Mouse (Mus musculus) left cerebral cortex, adult 2 months (tissue): ENCODE data around the gene Lin7b. TPM values are rescaled to one million over a fixed set of nuclear protein-coding genes. Genes with fewer than 3 reads are reported as not detected.
A peak's percentile ranks its signal among the peaks of the same experiment; 100 is the strongest.
"Not testable (repeated sequence)": the region's sequence is repeated elsewhere in the genome, so short reads cannot be mapped to it uniquely, and the experiment has no call there.

Source experiments
- DNase-seq, 2 experiments: peaks; one replicate each; pipeline ENCODE4 v3.0.0; 2021 to 2022; ENCODE audit warnings: low spot score in 2 of 2, mixed read lengths in 1 of 2; ENCODE audit errors: extremely low spot score in 1 of 2
- H3K27ac ChIP-seq: fragments of 200-600 bp; 2 replicates; pipeline ENCODE4 v1.8.1; 2022
- H3K4me3 ChIP-seq: fragments of 200-600 bp; 2 replicates; pipeline ENCODE4 v1.8.1; 2022
- CTCF ChIP-seq: fragments of 200-600 bp; IDR thresholded peaks from 2 replicates; pipeline ENCODE4 v1.8.1; 2022; ENCODE audit warnings: antibody characterized with exemption, mild to moderate bottlenecking, moderate library complexity
- intact Hi-C: fragments of 180-260 bp; cut with DNase I; formaldehyde crosslinking; loops from one replicate; pipeline ENCODE4 v1.15.1; 2025
- total RNA-seq, 2 experiments: library from RNA; stranded (reverse); gene quantifications; 2 replicates each; pipeline ENCODE4 v1.2.3; 2021

Gene Lin7b
- total RNA-seq, 2 experiments from 2014 or later, result 156 to 178 TPM

DNA sequence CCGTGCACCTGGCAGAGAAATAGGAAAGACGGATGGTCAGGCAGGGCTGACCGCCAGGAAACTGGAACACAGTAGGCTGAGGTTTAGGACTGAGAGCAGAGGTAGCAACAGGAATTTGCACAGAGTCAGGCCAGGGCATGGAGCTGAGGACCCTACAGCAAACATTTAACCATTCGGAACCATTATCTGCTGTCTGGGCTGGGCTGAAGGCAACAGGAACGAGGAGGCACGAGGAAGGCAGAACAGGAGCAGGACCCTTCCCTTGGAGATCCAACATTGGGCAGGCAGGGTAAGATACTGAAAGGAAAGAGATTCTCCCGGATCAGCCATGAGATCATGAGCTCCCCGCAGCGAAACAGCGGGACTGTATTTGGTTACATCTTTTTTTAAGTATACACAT is 37.5 kb upstream of the Lin7b start:
- DNase-seq, result no peak
- Histone ChIP-seq H3K27ac (no peak overlapping the region), H3K4me3 (no peak overlapping the region)
- intact Hi-C loops, result no loop called here
- no peak for TF ChIP-seq CTCF

DNA sequence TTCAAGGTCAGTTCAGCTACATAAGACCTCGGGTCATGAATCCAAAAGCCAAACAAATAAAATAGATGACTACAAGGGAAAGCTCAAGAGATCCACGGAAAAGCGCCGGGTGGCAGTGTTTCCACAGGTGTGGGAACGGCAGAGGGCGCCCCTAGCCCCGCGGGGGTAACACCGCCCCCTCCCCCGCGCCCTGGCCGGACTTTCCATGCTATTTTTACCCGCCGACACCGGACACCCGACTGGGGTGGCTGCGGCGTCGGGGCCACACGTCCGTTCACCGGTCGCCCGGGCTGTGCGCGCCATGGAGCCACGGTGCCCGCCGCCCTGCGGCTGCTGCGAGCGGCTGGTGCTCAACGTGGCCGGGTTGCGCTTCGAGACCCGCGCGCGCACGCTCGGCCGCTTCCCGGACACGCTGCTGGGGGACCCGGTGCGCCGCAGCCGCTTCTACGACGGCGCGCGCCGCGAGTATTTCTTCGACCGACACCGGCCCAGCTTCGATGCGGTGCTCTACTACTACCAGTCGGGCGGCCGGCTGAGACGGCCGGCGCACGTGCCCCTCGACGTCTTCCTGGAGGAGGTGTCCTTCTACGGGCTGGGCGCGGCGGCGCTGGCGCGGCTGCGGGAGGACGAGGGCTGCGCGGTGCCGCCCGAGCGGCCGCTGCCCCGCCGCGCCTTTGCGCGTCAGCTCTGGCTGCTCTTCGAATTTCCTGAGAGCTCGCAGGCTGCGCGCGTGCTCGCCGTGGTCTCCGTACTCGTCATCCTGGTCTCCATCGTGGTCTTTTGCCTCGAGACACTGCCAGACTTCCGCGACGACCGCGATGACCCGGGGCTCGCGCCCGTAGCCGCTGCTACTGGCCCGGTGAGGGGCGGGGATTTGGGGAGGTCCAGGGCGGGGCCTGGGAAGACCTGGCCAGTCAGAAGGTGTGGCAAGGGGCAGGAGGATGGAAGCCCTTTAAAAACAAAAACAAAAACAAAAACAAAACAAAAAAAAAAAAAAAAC is 36.1 kb upstream of the Lin7b start:
- DNase-seq, result no peak
- intact Hi-C loops, result no loop called here
- no peak overlapping the region for H3K27ac ChIP-seq
- peak; percentile 12 for TF ChIP-seq CTCF
- no peak overlapping the region for H3K4me3 ChIP-seq

DNA sequence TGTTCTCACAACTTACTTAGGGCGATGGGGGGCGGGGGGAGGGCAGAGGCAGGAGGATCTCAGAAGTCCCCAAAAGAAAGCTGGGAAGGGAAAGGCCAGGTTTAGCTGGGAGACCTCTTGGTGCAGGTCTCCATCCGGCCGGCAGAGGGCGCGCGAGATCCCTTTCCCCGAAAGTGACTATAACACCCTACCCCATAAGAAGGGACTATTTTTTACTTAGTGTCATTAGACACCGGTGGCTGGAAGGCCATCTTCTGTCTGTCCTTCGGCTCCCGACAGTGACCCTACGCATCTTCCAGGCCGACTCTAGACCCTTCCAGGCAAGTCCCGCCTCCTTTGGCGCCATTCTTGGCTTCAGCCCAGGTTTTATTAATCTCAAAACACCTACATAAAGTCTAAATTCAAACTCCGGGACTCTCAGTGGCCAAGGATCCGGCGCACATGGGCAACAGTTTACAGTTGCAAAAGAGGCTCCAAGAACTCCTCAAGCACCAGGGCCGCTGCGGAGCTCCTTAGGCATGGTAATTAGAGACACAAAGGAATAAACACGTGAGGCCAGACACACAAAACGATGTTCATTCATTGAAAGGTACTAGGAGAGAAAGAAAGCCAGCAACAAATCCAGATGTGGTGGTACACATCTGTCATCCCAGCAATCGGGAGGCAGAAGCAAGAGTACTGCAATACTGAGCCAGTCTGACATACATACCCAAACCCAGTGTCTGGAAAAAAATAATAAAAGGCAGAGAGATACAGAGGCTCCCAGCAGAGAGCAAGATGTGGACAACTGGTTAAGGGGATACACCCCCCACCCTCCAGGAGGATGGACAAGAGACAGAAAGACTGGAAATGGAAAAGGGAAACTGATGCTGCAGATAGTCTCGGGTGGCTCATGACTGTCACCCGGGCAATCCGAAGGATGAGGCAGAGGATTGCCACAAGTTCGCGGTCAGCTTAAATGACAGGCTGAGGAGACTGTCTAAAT is 35.0 kb upstream of the Lin7b start, which contains the start of gene Kcna7:
Gene Kcna7, plus strand, starts transcription at position 563 of the 985 bp plus-strand sequence.
- peak; percentile 54 to 76 for DNase-seq
- Histone ChIP-seq H3K4me3 (peak within 1 kb of the TSS; percentile 20; the same call in 1 of the 2 replicates), H3K27ac (no peak within 1 kb of the TSS)
- TF ChIP-seq CTCF, result peak; percentile 89
- intact Hi-C loops, result no loop called here

DNA sequence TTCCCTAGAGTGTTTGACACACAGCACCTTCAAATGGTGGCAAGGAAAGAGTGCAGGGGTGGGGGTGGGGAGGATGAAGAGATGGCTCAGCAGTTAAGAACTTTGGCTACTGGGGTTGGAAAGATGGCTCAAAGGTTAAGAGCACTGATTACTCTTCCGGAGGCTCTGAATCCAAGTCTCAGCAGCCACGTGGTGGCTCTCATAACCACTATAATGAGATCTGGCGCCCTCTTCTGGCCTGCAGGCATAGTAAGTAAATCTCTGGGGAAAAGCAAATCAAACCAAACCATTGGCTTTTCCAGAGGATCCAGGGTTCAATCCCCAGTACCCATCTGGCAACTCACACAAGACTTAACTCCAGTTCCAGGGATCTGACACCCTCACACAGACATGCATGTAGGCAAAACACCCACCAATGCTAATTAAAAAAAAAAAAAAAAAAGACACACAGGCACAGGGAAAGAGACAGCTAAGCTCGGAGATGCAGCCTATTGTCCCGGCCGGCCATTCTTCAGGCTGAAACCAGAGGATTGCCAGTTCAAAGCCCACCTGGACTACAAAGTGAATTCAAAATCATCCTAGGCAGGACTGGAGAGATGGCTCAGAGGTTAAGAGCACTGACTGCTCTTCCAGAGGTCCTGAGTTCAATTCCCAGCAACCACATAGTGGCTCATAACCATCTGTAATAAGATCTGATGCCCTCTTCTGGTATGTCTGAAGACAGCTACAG is 33.3 kb upstream of the Lin7b start:
- peak in 1 of 2 experiments; percentile 39 for DNase-seq
- TF ChIP-seq CTCF, result peak; percentile 62

DNA sequence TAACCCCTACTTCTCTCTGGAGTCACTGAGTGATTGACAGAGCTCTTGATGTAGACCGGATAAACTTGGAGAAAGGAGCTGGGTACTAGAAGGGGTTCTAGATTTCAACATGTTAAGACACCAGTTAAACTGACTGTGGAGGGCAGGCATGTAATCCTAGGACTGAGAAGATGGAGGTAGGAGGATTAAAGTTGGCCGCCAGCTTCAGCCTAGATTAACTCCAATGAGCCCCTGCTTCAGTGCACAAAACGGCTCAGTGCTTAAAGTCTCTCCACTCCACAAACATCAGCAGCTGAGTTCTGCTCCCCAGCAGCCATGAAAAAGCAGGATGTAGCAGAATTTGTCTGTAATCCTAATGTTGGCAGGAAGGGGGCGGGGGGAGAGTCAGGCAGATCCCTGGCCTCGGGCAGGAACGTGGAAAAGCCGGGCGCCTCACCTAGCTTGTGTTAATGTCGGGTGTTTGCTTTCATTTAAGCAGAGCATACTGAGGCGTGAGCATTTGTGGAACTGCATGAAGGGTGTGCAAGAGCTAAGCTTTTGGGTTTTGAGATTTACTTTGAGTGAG is 31.2 kb upstream of the Lin7b start:
- TF ChIP-seq CTCF, result no peak
- no peak for DNase-seq
- intact Hi-C loops, result no loop called here
- H3K27ac ChIP-seq, result no peak overlapping the region
- no peak overlapping the region for H3K4me3 ChIP-seq

More for the DNA sequence above, 33.3 kb upstream of the Lin7b start:
- no peak overlapping the region for H3K27ac ChIP-seq
- intact Hi-C loops, result no loop called here
- H3K4me3 ChIP-seq, result no peak overlapping the region

DNA sequence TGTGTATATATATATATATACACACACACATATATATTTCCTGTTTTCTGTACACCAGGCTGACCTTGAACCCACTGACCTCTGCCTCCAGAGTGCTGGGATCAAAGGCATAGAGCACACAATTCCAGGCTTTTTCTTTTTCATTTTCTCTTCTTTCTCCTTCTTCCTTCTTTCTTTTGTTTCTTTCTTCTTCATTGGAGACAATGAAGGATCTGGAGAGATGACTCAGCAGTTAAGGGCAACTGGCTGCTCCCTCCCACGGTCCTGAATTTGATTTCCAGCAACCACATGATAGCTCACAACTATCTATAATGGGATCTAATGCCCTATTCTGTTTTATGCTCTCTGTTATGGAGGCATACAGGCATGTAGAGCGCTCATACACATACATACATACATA is 26.4 kb upstream of the Lin7b start:
- DNase-seq, result no peak
- no peak overlapping the region for H3K27ac ChIP-seq
- no peak overlapping the region for H3K4me3 ChIP-seq
- intact Hi-C loops, result loop anchor here (5.0 kb wide), 1 partner anchor 89 kb away; no protein-coding TSS in a partner anchor
- no peak for TF ChIP-seq CTCF

DNA sequence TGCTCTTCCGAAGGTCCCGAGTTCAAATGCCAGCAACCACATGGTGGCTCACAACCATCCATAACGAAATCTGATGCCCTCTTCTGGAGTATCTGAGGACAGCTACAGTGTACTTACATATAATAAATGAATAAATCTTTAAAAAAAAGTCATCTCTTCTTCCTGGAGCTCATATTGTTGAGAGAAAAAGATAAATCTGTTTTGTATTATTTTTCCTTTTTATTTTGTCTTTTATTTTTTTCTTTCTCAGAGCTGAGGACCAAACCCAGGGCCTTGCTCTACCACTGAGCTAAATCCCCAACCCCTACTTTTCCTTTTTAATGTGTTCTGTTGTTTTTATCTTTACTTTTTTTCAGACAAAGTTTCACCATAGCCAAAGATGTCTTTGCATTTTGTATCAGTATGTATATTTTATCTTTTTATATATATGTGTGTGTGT is 26.0 kb upstream of the Lin7b start:
- Histone ChIP-seq H3K4me3 (peak overlapping the region; percentile 55), H3K27ac (peak overlapping the region; percentile 66)
- DNase-seq, result not testable (repeated sequence)
- intact Hi-C loops, result loop anchor here (5.0 kb wide), 1 partner anchor 89 kb away; no protein-coding TSS in a partner anchor
- peak; percentile 46 for TF ChIP-seq CTCF

DNA sequence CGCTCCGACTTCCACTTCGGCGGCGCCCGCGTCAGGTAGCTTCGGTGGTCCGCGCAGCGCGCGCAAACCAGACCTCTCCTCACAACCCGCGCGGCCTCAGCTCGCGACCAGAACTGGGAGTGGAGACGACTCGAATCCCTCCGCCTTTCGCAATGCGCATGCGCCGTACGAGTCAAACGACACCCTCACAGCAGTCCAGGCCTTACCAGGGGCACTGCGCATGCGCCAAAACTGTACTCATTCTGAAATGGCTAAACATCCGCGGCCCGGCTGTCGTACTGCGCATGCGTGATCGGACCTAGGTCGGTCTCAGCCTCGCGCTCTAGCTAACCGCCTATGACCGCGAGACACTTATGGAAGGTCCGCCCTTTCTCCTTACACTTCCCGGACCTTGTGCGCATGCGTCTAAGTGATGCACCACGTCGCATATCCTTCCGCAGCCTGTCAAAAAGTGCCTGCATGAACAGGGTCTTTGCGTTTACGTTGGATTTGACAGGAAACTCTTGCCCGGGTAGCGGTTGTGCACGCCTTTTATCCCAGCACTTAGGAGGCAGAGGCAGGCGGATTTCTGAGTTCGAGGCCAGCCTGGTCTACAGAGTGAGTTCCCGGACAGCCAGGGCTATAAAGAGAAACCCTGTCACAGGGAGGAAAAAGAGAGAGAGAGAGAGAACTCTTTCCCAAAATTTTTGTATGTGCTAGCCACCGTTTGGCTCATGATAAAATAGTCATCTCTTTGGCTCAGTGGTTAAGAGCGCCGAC is 25.4 kb upstream of the Lin7b start, which contains the start of gene Snrnp70:
Gene Snrnp70, minus strand, starts transcription at position 165 of the 759 bp plus-strand sequence.
- Histone ChIP-seq H3K27ac (peak within 1 kb of the TSS; percentile 98), H3K4me3 (peak within 1 kb of the TSS; percentile 90)
- intact Hi-C loops, result loop anchor here (5.0 kb wide), 1 partner anchor 88 kb away; no protein-coding TSS in a partner anchor
- DNase-seq, result peak; percentile 100
- no peak for TF ChIP-seq CTCF

DNA sequence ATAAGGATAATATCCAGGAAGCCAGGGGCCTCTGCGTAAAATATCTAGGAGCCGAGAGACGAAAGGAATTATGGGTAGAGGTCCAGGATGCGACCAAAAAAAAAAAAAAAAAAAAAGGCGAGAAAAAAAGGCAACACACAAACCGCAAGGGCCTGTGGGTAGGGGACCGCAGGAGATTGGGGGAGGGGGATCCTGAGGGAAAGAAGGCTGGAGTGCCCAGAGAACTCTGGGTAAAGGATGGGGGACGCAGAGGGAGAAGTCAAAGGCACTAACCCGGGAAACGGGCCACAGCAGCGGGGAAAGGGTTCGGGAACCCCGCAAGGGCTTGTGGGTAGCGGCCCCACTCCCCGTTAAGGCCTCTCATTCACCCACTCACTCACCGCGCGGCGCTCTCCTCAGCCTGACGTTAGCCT is 24.8 kb upstream of the Lin7b start:
- intact Hi-C loops, result loop anchor here (5.0 kb wide), 1 partner anchor 88 kb away; no protein-coding TSS in a partner anchor
- peak overlapping the region; percentile 90 for H3K4me3 ChIP-seq
- H3K27ac ChIP-seq, result peak overlapping the region; percentile 98
- TF ChIP-seq CTCF, result no peak
- DNase-seq, result no peak

DNA sequence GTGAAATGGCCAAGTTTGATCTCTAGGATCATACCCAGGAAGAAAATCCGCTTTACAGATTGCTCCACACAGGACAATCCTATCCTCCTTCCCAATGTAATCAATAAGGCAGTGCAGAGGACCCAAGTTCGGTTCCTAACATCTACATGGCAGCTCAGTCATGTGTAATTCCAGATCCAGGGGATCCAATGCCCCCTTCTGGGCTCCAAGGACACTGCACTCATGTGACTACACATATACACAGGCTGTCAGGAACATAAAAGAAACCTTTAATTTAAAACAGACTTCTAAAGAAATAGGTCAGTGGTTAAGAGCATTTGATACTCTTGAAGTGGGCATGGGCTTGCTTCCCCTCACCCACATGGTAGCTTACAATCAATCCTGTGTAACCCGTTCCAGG is 15.7 kb upstream of the Lin7b start:
- intact Hi-C loops, result no loop called here
- TF ChIP-seq CTCF, result peak; percentile 8
- no peak overlapping the region for H3K4me3 ChIP-seq
- no peak for DNase-seq
- H3K27ac ChIP-seq, result no peak overlapping the region
